ENCODE assay signal across 8 mouse cellular contexts in the genomic region with DNA sequence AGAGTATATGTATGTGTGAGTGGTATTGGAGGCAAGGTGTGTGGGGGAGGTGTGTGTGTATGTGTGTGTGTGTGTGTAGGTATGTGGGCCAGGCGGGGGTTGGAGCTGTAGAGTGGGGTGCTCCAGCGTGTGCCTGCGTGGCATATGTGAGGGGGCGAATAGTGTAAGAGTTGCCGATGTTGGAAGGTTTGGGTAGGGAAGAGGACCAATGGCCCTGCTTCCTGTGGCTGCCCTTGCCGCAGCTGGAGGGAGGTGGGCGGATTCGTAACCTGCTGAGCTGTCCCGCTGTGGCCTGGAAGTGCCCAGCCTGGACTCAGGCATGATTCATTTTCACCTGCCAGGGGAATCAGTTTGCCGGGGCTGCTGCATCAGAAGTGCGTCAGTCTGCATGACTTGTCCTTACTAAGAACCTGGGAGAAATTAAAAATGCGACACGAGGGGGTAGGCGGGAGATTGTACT.
DNase-seq lines count a peak whose midpoint lies in the region; ATAC-seq and TF ChIP-seq lines count a peak whose summit lies in the region.

No protein-coding gene starts in this region.

- TF ChIP-seq CTCF in lung, adult 2 months (IDR thresholded peaks at IDR 0.05; ENCODE audit: insufficient read depth, low read length): no peak

- H3K4me3 ChIP-seq in heart, embryonic 15.5 days: peak overlapping the region; percentile 41
- H3K4me3 ChIP-seq in ES-E14 (ENCODE audit: insufficient read depth in 1 of 2, low read depth in 1 of 2, low read length in 2 of 2, poor library complexity in 1 of 2, severe bottlenecking in 1 of 2): peak overlapping the region; percentile 50 to 62; a peak in 3 of 4 replicates
- H3K4me3 ChIP-seq in embryonic facial prominence, embryonic 14.5 days (ENCODE audit: low read depth, low read length): peak overlapping the region; percentile 37
- peak overlapping the region; percentile 52 for H3K4me3 ChIP-seq in limb, embryonic 12.5 days (replicated peaks)
- no peak overlapping the region for H3K4me3 ChIP-seq in lung, adult 2 months (replicated peaks; ENCODE audit: extremely low read depth, low read depth, low read length)

- H3K9ac ChIP-seq in heart, embryonic 15.5 days: no peak overlapping the region
- H3K9ac ChIP-seq in ES-E14 (ENCODE audit: insufficient read depth, low read depth, low read length, poor library complexity, severe bottlenecking): no peak overlapping the region
- peak overlapping the region; percentile 56; the same call in 1 of the 2 replicates for H3K9ac ChIP-seq in embryonic facial prominence, embryonic 14.5 days (ENCODE audit: low read depth, low read length)
- peak overlapping the region; percentile 59 for H3K9ac ChIP-seq in limb, embryonic 12.5 days (replicated peaks)

- no peaks in the 10 kb centered on the region for H3K36me3 ChIP-seq in heart, embryonic 15.5 days
- H3K36me3 ChIP-seq in ES-E14 (ENCODE audit: control insufficient read depth, insufficient read depth, low read length, poor library complexity, severe bottlenecking): no peaks in the 10 kb centered on the region
- no peaks in the 10 kb centered on the region for H3K36me3 ChIP-seq in embryonic facial prominence, embryonic 14.5 days (ENCODE audit: control insufficient read depth, insufficient read depth, low read length)
- H3K36me3 ChIP-seq in limb, embryonic 12.5 days: no peaks in the 10 kb centered on the region

- TF ChIP-seq POLR2A in lung, adult 2 months (IDR thresholded peaks at IDR 0.05; ENCODE audit: borderline replicate concordance, extremely low read depth, low read depth, low read length): no peak

- H3K4me1 ChIP-seq in heart, embryonic 15.5 days (replicated peaks): peaks cover 17% of the 10 kb centered on the region
- peaks cover 1 to 5% of the 10 kb centered on the region in 2 experiments; a peak in 3 of 4 replicates for H3K4me1 ChIP-seq in ES-E14 (ENCODE audit: control insufficient read depth in 2 of 2, insufficient read depth in 2 of 2, low read length in 2 of 2, poor library complexity in 1 of 2)
- 0 out of 2 replicates have a peak, but pooled peaks cover 9% of the 10 kb centered on the region for H3K4me1 ChIP-seq in embryonic facial prominence, embryonic 14.5 days (ENCODE audit: control insufficient read depth, insufficient read depth, low read length)
- H3K4me1 ChIP-seq in limb, embryonic 12.5 days (replicated peaks): peaks cover 20% of the 10 kb centered on the region
- peaks cover 6% of the 10 kb centered on the region; the same call in 1 of the 2 replicates for H3K4me1 ChIP-seq in lung, adult 2 months (ENCODE audit: control insufficient read depth, insufficient read depth, low read length)

- peak overlapping the region; percentile 72 for H3K4me2 ChIP-seq in heart, embryonic 15.5 days
- H3K4me2 ChIP-seq in embryonic facial prominence, embryonic 14.5 days (ENCODE audit: low read depth, low read length): peak overlapping the region; percentile 79
- H3K4me2 ChIP-seq in limb, embryonic 12.5 days: peak overlapping the region; percentile 93

- peaks cover 8% of the 10 kb centered on the region; the same call in 1 of the 2 replicates for H3K27me3 ChIP-seq in heart, embryonic 15.5 days
- H3K27me3 ChIP-seq in embryonic facial prominence, embryonic 14.5 days (replicated peaks; ENCODE audit: control insufficient read depth, insufficient read depth, low read length): no peaks in the 10 kb centered on the region
- no peaks in the 10 kb centered on the region for H3K27me3 ChIP-seq in limb, embryonic 12.5 days

- no peak for ATAC-seq in heart, embryonic 15.5 days (replicated peaks; ENCODE audit: insufficient number of reproducible peaks, insufficient read depth, low FRiP score, low read depth)
- ATAC-seq in embryonic facial prominence, embryonic 14.5 days (ENCODE audit: low read depth): peak; percentile 28; the same call in 1 of the 2 replicates
- peak; percentile 57; the same call in 1 of the 2 replicates for ATAC-seq in limb, embryonic 12.5 days (ENCODE audit: insufficient number of reproducible peaks, insufficient read depth, low FRiP score, low TSS enrichment, low read depth)
- no peak for ATAC-seq in inflammation-experienced regulatory T-cells, adult 6 months

- 17% methylated on average over 14 of the region's 14 CpGs for WGBS in heart, embryonic 15.5 days
- WGBS in embryonic facial prominence, embryonic 14.5 days: 8% methylated on average over 12 of the region's 14 CpGs
- WGBS in limb, embryonic 12.5 days: 2% methylated on average over 14 of the region's 14 CpGs
- WGBS in lung, adult 2 months: 49% methylated on average over 14 of the region's 14 CpGs

- no peak for DNase-seq in heart, postnatal 14 days
- no peak for DNase-seq in ES-E14 (ENCODE audit: low read depth, low spot score)
- no peak for DNase-seq in embryonic facial prominence, embryonic 14.5 days (ENCODE audit: low spot score)
- DNase-seq in lung, adult 2 months: no peak
- no peak for DNase-seq in retina, postnatal 1 day

- in situ Hi-C loops in ES-E14 (cut with MboI; ENCODE audit: low sequenced_read_pairs in 2 of 2, unreplicated experiment in 2 of 2): no loop called here

- intact Hi-C loops in heart, postnatal 14 days (cut with DNase I): no loop called here

- no peaks in the 10 kb centered on the region for H3K9me3 ChIP-seq in heart, embryonic 15.5 days (replicated peaks)
- H3K9me3 ChIP-seq in ES-E14 (ENCODE audit: control insufficient read depth, insufficient read depth, low read depth, low read length): no peaks in the 10 kb centered on the region
- no peaks in the 10 kb centered on the region for H3K9me3 ChIP-seq in embryonic facial prominence, embryonic 14.5 days (ENCODE audit: control insufficient read depth, low read length)
- no peaks in the 10 kb centered on the region for H3K9me3 ChIP-seq in limb, embryonic 12.5 days

- H3K27ac ChIP-seq in heart, embryonic 15.5 days: no peak overlapping the region
- no peak overlapping the region for H3K27ac ChIP-seq in ES-E14 (ENCODE audit: insufficient read depth, low read depth, low read length, poor library complexity, severe bottlenecking)
- 0 out of 2 replicates have a peak overlapping the region, but pooled peaks have one; percentile 79 for H3K27ac ChIP-seq in embryonic facial prominence, embryonic 14.5 days (replicated peaks; ENCODE audit: low read depth, low read length)
- H3K27ac ChIP-seq in limb, embryonic 12.5 days: peak overlapping the region; percentile 87

TF ChIP-seq in ES-E14, 5 proteins besides CTCF, POLR2A, EP300 and RAD21:
- TF ChIP-seq MAFK (IDR thresholded peaks at IDR 0.05; ENCODE audit: insufficient read depth, low read depth, low read length): no peak
- TF ChIP-seq CHD2 (IDR thresholded peaks at IDR 0.05; ENCODE audit: low read depth, low read length): no peak
- TF ChIP-seq ZNF384 (IDR thresholded peaks at IDR 0.05; ENCODE audit: low read depth, low read length): no peak
- TF ChIP-seq ZC3H11A (IDR thresholded peaks at IDR 0.05; ENCODE audit: borderline replicate concordance, low read depth, low read length): no peak
- TF ChIP-seq HCFC1 (IDR thresholded peaks at IDR 0.05; ENCODE audit: borderline replicate concordance, insufficient read depth, low read length): no peak

Comparison
In these comparisons a context has a peak if more than half of its experiments do, and no peak if none do; other contexts are left out.
1. ATAC-seq: peak in embryonic facial prominence, embryonic 14.5 days (single experiment) and limb, embryonic 12.5 days (single experiment); none in heart, embryonic 15.5 days (single experiment) and inflammation-experienced regulatory T-cells, adult 6 months (single experiment).
2. H3K27ac ChIP-seq: peak in embryonic facial prominence, embryonic 14.5 days (single experiment) and limb, embryonic 12.5 days (single experiment); none in heart, embryonic 15.5 days (single experiment) and ES-E14 (single experiment).
3. H3K9ac ChIP-seq: peak in embryonic facial prominence, embryonic 14.5 days (single experiment) and limb, embryonic 12.5 days (single experiment); none in heart, embryonic 15.5 days (single experiment) and ES-E14 (single experiment).
4. Peak in every context shown above with its lines, with median percentiles within 50 percentile points of each other: H3K4me2 ChIP-seq.